Mouse (Mus musculus): ENCODE measurements around the gene Arfgap3.

The Arfgap3 gene

GRCm38 (mm10) chr15:83254372-83255070, 95.5 kb downstream of the Arfgap3 start:
- DNase-seq (ENCODE audit: low read depth, low spot score): no peak

GRCm38 (mm10) chr15:83252060-83252459, 98.0 kb downstream of the Arfgap3 start:
- DNase-seq (ENCODE audit: low read depth, low spot score): no peak

- no peak for DNase-seq (ENCODE audit: low read depth, low spot score)
Observed at GRCm38 (mm10) chr15:83251176-83252004, 98.7 kb downstream of the Arfgap3 start, which contains the start of gene A4galt. Gene A4galt (minus strand): TSS chr15:83251774.

GRCm38 (mm10) chr15:83250651-83251175, 99.3 kb downstream of the Arfgap3 start:
- no peak for DNase-seq (ENCODE audit: low read depth, low spot score)
